Mouse (Mus musculus): ENCODE results near the gene Aif1. TPM values are rescaled to one million over a fixed set of nuclear protein-coding genes. Genes with fewer than 3 reads are reported as not detected.
A peak's percentile ranks its signal among the peaks of the same experiment; 100 is the strongest.

Aif1 gene
- 10 to 100 TPM in 1 of 2 experiments, 1 to 10 TPM in 1; 9.4 to 13.0 TPM for total RNA-seq (2021)
- long read RNA-seq, partial matches to known transcripts: 0 of 3 reads
- long read RNA-seq, other reads (novel, unspliced or antisense): 0 of 3 reads

DNA sequence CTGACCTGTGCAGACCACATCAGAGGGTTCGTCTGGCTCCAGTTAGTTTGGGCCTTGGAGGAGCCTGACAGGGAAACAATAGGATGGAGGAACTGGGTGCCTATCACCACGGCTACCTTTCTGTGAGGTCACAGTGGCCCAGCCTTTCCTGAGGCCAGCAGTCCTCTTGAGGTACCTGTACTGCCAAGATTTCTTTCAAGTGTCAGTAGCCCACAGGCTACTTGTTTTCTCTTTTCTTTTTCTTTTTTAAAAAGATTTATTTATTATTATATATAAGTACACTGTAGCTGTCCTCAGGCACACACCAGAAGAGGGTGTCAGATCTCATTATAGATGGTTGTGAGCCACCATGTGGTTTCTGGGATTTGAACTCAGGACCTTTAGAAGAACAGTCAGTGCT is at the start of gene Aif1:
TSS of gene Aif1 (minus strand) at position 101 of the 400 bp plus-strand sequence.
- no peak for DNase-seq (ENCODE audit: low spot score in 2 of 2)

DNA sequence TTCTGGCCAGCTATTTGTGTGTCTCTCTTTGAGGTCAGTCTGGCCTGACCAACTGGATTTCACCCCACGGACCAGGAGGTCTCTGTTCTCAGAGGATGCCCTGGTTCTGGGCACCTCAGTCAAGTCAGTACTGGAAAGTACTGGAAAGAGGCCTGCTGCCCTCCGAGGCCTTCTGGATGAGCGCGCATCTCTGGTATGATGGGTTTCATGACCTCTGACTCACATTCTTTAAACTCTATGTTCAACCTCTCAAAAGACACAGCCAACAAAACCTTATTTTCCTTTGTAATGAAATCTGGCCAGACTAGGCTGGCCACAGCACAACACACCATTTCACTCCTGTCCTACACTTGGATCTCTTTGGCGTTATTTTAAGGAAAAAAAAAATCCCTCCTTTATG is 49.6 kb upstream of the Aif1 start:
- DNase-seq (ENCODE audit: low spot score in 2 of 2): no peak

DNA sequence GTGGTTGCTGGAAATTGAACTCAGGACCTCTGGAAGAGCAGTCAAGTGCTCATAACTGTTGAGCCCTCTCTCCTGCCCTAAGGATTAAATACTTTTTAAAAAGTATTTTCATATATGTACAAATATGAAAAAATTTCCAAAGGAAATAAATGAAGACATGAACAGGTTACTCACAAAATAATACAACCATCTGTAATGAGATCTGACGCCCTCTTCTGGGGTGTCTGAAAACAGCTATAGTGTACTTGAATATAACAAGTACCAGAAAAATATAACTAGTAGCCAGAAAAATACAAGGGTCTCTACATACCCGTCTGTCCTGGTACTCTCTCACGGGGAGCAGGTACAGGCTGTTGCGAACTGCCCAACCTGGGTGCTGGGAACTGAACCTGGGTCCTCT is 48.8 kb upstream of the Aif1 start:
- no peak for DNase-seq (ENCODE audit: low spot score in 2 of 2)

DNA sequence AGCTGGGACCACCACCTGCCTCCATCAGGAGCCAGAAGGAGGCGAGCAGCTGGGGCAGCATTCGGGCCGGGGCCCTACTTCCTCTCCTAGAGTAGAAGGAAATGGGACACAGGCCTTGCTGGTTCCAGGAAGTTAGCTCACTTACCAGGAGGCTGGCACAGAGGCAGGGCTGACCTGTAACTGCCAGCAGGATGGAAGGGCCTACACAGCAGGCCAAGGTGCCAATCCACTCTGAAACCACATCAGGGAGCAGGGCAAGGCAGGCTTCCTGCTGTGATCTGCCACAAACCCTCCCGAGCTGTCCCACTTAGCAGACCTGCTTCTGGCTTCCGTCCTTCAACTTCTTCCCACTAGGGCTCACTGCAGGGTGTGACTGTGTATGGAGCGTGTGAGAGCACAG is 46.4 kb upstream of the Aif1 start:
- no peak for DNase-seq (ENCODE audit: low spot score in 2 of 2)

DNA sequence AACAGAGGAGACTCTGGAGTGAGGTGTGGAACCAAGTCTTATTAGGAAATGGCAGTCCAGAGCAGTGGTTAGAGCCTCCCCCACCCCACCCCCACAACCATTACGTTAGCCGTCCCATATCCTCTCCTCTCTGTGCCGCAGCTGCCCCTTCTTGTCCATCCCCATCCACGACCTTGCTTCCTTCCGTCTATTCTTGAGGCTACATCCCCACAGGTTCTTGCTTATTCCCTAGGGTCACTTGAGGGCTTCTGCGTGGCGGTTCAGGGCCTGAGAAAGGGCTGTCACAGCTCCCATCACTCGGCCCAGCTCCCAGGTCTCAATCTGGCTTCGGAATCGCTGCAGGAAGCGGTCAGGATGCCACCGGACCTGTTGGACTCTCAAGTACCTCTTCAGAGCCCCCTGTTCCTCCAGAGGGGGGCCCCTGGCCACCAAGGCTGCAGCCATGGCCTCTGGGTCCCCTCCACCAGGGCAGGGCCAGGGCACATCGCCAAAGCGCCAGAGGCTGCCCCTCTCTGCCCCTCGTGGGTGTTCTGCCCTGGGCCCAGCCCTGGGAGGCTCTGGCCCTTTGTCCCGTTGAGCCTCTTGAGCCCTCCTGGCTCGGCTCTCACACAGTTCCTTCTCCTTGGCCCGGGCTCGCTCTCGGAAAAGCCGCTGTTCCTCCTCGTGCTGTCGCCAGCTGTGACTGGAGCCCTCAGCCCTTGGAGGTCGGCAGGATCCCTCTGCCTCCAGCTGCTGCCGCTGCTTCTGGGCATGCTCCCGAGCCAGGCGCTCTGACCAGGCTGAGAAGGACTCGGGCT is 44.5 kb upstream of the Aif1 start, which contains the start of gene Gm16181:
TSS of gene Gm16181 (plus strand) at position 679 of the 797 bp plus-strand sequence.
- no peak for DNase-seq (ENCODE audit: low spot score in 2 of 2)

DNA sequence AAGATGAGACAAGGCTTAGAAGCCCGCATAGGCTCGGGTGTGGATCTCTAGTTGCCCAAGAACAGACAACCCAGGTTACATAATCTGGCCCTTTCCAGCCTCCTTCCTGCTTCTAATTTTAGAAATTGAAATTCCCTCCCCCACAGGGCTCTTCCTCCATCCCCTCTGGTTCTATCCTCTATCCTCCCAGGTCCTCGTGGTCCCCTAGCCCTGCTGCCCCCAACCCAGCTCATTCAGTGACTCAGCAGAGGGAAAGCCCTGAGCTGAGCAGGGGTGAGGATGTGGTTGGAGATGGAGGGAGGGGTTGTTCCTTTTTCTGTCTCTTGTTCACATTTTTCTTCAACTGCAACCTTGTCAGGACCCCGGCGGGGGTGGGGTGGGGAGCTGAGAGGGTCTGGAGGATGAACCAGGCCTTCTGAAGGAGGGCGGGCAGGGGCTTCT is 43.8 kb upstream of the Aif1 start:
- DNase-seq (ENCODE audit: low spot score in 2 of 2): peak in 1 of 2 experiments; percentile 33

DNA sequence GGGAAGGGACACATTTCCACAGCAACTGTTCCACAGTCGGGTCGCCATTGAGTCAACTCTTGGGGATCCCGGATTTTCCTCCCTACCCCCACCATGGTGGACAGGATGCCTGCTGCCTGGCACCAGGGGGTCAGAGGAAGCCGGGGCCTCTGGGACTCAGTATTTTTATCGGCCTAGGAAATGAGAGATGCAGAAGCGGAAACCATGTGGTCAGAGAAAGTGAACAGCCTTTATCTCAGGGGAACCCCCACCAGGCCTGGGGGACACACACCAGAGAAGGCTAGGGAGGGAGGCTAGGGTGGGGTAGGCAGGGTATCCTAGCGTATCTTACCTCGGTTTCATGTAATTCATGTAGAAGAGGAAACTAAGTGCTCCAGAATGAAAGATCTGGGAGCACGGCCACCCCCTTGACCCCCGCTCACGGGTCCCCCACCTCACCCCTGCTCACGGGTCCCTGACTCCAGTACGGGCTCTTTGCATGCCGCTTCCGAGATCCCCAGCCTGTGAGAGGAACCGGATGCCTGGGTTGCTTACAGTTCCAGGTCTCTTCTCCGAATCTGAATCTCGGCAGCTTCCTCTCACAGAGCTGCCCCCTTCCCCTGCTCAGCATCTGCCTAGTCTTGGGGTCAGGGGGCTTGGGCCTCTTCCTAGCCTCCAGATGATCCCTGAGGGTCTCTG is 42.8 kb upstream of the Aif1 start:
- no peak for DNase-seq (ENCODE audit: low spot score in 2 of 2)

DNA sequence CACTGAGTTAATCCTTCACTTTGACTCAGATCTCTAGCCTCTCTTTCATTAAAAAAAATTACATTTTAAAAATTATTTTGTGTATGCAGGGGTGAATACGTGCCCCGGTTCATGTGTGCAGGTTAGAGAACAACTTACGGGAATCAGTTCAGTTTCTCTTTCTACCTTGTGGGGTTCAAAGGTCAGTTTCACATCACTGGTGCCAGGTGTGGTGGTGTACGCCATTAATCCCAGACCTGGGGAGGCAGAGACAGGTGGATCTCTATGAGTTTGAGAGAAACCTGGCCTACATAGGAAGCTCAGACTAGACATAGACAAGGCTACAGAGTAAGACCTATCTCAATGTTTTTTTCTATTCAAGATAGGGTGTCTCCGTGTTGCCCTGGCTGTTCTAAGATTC is 37.2 kb upstream of the Aif1 start:
- no peak for DNase-seq (ENCODE audit: low spot score in 2 of 2)

DNA sequence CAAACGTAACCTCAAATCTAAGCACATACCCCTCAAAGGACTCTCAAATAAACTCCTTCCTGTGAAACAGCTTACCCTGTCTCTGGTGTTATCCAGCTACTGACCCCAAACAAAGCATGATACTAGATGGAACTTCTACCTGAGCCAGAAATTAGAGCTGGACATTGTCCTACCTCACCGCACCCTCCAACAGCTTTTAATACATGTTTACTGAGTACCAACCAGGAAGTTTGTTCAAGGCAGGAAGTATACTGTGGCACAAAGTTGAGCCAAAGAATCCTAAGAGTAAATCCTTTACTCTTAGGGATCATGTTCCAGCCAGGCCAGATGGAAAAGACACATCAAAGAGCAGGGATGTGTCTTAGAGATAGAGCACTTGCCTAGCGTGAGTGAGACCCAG is 34.7 kb upstream of the Aif1 start:
- no peak for DNase-seq (ENCODE audit: low spot score in 2 of 2)

DNA sequence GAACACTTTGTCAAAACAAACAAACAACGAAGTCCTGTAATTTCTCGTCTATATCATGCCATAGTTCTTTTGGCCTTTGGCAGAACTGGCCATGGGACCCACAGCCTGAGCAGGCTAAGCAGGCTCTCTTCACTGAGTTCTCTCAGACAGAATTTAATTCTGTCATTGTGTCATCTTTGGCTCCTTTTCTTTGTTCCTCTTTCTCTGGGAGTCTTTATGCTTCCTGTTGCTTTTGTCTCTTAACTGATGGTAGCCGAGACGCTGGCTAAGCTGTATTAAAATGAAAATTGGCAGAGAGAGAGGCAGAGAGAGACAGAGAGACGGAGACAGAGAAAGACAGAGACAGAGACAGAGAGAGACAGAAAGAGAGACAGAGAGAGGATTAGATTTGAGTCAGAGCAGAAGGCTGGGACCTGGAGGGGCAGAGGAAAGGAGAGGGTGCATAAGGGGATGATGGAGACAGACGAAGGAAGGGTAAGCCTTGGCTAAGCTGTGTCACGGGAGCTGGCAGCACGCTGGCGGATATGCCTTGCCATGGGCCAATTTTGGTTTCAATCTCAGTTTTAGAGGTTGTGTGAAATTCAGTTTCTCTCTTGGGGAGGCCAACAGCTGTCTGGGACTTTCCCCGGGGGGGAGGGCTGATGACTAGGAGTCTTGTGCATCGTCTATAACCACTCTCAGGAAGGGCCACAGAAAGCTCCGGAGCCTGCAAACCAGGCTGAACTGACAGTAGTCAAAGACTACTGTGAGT is 34.1 kb upstream of the Aif1 start:
- no peak for DNase-seq (ENCODE audit: low spot score in 2 of 2)

DNA sequence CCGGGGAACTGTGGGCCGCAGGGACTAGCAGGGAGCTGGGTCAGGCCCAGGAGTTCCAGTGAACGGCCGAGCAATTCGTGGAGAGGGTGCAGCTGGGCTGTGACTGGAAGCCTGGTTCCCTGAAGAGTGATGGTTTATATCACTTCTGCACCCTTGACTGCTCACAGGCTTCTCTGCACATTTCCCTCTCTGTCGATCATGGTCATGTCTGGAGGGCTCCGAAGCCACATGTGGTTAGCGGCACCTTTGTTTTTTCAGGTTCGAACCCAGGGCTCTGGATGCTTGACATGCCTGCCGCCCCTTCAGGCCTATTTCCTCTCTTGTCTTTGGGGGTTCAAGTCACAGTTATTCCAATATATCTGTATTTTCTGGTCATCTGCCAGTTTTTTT is 29.5 kb upstream of the Aif1 start:
- no peak for DNase-seq (ENCODE audit: low spot score in 2 of 2)

DNA sequence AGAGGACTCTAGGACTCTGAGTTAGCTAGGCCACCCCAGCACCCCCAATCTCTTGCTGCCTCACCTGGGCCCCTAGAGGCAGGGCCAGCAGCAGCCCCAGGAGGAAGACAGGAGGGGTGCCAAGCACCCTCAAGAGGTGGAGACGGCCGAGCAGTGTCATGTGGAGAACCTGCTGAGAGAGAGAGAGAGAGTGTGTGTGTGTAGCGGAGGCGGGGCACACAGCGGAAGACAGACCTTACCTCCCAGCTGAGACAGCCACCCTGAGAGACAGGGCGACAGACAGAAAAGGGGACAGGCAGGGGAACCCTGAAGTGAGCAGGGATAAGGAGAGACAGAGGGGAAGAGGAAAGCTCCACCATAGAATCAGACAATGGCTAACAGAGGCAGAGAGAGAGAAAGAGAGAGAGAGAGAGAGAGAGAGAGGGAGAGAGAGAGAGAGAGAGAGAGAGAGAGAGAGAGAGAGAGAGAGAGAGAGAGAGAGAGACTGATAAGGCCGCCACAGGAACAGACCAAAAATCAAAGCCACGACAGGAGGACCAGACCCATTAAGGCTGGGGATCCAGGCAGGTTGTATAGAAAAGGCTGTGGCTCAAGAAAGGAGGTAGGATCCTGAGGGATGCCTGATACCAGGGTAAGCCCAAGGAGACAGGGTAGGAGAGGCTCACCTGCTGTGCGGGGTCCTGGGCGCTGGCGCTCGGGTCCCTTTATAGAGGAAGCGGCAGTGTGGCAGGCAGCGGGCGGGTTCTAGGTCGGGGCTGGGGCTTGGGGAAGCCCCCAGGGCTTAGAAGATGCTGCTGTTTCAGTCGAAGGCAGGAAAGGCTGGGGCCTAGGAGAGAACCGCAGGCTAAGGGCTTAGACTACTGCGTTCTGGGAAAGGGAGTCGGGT is 28.9 kb upstream of the Aif1 start, which contains the start of gene Lta:
TSS of gene Lta (minus strand) at position 858 of the 886 bp plus-strand sequence.
- no peak for DNase-seq (ENCODE audit: low spot score in 2 of 2)

DNA sequence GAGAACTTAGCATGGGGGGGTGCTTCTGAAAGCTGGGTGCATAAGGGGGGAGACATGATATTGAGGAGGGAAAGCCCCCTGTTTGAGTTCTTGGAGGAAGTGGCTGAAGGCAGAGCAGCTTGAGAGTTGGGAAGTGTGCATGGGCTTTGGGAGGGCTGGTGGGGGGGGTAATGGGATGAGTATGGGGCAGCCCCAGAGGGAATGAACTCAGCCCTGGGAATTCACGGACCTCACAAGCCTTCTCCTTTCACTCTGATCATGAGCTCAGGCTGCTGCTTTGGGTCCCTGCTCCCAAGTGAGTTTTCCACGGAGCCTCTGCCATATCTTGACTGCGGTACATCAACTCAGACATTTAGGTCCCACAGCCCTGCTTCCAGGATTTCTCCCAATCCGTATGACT is 26.6 kb upstream of the Aif1 start:
- DNase-seq (ENCODE audit: low spot score in 2 of 2): no peak

DNA sequence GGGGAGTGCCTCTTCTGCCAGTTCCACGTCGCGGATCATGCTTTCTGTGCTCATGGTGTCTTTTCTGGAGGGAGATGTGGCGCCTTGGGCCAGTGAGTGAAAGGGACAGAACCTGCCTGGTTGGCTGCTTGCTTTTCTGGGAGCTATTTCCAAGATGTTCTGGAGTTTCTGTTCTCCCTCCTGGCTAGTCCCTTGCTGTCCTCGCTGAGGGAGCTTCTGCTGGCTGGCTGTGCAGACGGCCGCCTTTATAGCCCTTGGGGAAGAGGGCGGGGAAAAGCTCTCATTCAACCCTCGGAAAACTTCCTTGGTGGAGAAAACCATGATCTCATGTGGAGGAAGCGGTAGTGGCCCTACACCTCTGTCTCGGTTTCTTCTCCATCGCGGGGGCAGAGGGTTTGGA is 25.9 kb upstream of the Aif1 start, which contains the start of gene Tnf:
TSS of gene Tnf (minus strand) at position 221 of the 400 bp plus-strand sequence.
- no peak for DNase-seq (ENCODE audit: low spot score in 2 of 2)

DNA sequence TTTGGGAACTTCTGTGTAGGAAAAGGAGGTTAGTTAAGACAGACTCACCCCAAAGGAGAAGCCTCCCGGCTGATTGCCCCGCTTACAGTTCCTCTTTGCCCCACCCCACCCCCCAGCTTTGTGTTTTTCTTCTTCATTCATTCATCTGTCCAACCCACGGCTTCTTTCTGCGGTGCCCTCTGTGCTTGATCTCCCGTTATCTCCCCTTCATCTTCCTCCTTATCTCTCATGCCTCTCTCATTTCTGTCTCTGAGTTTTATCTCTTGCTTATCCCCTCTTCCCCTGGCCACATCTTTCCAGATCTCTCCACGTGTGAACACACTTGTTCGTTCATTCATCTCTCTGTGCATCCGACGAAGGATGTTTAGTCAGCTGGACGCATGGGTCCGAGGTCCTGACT is 25.3 kb upstream of the Aif1 start:
- DNase-seq (ENCODE audit: low spot score in 2 of 2): no peak

DNA sequence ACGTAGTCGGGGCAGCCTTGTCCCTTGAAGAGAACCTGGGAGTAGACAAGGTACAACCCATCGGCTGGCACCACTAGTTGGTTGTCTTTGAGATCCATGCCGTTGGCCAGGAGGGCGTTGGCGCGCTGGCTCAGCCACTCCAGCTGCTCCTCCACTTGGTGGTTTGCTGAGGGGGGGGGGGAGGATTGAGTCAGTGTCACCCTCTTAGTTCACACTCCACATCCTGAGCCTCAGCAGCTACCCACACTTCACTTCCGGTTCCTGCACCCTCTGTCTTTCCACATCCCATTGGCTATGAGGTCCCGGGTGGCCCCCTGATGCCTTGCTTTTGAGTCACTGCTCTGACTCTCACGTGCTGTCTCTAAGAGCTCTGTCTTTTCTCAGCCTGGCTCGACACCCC is 24.5 kb upstream of the Aif1 start:
- DNase-seq (ENCODE audit: low spot score in 2 of 2): no peak

DNA sequence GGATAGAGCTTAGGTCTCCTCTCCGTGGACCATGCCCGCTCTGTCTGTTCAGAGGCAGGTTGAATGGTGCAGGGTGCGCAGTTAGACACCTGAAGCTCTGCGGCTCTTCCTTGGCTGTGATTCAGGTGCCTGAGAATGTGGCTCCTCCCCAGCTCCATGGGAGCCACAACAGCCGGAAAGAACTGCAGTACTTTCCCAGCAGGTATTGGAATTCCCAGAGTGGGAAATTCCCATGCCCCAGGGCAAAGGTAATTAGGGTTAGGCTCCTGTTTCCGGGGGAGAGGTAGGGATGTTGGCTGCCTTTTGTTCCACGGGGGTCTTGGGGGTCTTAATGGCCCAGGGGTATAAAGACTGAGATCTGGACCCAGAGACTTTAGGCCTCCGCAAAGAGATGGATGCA is 23.1 kb upstream of the Aif1 start:
- no peak for DNase-seq (ENCODE audit: low spot score in 2 of 2)

DNA sequence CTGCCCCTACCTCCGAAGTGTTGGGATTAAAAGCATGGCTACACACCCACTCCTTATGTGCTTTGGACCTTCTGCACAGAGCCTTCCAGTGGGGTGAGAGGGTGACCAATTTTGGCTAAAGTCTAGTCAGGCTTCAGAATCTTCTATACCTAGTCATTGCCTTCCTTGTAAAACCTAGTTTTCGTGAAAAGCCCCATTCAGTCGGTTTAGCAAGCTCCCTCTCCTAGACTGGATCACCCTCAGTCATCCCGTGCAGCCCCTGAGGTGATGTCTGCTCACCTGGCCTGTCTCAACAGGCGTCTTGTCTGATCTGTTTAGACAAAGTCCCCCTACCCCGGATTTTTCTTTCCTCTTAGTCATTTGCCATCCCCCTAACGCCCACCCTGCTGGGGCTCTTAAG is 22.2 kb upstream of the Aif1 start:
- DNase-seq (ENCODE audit: low spot score in 2 of 2): no peak

DNA sequence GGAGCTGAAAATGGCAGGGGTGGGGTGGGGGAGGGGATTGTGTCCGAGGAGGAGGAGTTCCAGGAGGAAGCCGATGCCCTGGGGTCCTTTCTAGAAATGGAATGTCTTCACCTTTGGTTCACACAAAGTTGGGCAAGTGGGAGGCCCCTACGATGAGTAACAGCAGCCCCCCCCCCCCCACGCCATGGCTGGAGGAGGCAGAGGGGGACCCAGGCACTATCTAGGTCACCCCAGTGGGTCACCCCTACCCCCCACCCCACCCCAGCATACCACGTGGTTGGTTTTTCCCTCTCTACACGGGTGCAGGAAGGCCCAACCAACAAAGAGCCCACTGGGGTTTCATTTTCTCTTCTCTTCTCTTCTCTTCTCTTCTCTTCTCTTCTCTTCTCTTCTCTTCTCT is 21.3 kb upstream of the Aif1 start:
- DNase-seq (ENCODE audit: low spot score in 2 of 2): no peak

DNA sequence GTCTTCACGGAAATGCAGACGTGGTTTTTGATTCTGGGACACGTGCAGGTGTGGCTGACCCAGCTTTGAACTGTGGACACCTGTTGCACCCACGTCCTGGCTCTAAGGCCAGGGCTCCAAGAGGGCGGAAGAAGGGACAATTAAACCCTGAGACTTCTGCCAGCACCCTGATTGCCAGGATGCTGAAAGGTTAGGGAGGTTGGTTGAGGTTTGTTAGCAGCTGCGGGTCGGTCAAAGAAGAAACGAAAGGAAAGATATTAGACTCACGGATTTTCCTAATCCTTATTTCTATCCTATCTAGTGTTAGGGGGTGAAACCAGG is 20.4 kb upstream of the Aif1 start:
- DNase-seq (ENCODE audit: low spot score in 2 of 2): no peak

Measured in layer of hippocampus, adult 18-20 months (tissue).